In the genomic region with DNA sequence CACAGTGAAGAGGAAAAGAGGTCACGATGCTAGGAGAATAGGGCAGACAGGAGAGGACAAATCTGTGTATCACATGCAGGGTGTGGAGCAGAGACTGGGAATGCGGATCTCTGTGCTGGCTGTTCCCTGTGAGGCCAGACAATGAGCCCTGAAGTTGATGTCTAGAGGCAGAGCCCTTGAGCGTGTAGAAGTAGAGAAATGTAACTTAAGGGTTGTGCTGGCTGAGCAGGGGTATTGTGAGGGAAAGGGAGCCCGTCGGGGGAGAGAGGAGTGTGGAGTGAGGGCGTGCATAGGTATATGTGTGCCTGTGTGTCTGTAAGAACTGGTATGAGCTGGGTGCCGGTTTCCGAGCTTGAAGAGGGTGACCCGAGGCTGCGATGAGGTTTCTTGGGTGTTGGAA, we compare ENCODE assay signal across 7 mouse cellular contexts. TPM values are rescaled to one million over a fixed set of nuclear protein-coding genes. Genes with fewer than 3 reads are reported as not detected.
DNase-seq lines count a peak whose midpoint lies in the region; ATAC-seq and TF ChIP-seq lines count a peak whose summit lies in the region.

No protein-coding gene starts in this region.

- peak overlapping the region; percentile 70 for H3K9ac ChIP-seq in hindbrain, embryonic 13.5 days

- H3K4me1 ChIP-seq in cortical plate, adult 2 months (ENCODE audit: control insufficient read depth, insufficient read depth, low read length): no peaks in the 10 kb centered on the region
- H3K4me1 ChIP-seq in hindbrain, embryonic 13.5 days (replicated peaks): peaks cover 9% of the 10 kb centered on the region

- no peak for TF ChIP-seq POLR2A in cortical plate, adult 2 months (IDR thresholded peaks at IDR 0.05; ENCODE audit: extremely low read depth, insufficient read depth, low read length)

- DNase-seq in left cerebral cortex, adult 2 months (ENCODE audit: extremely low spot score in 1 of 2, low spot score in 2 of 2): peak; percentile 24 to 43
- no peak for DNase-seq in left cerebral cortex, postnatal 14 days (ENCODE audit: low spot score in 2 of 2)
- peak; percentile 53 for DNase-seq in NIH3T3 (ENCODE audit: low read depth)
- no peak for DNase-seq in thymus, adult 18-20 months

- H3K9me3 ChIP-seq in hindbrain, embryonic 13.5 days: no peaks in the 10 kb centered on the region

- ATAC-seq in hindbrain, embryonic 13.5 days (ENCODE audit: low FRiP score): peak; percentile 57
- ATAC-seq in megakaryocyte progenitor cell, adult 5-6 weeks (replicated peaks; ENCODE audit: poor library complexity): peak; percentile 5; the same call in 1 of the 2 replicates

- intact Hi-C loops in left cerebral cortex, adult 2 months (cut with DNase I): loop anchor here (1.0 to 5.0 kb wide), 2 partner anchors 38 to 200 kb away; no protein-coding TSS in a partner anchor
- intact Hi-C loops in left cerebral cortex, postnatal 14 days (cut with DNase I): loop anchor here (1.0 to 2.0 kb wide), 2 partner anchors 36 to 38 kb away; no protein-coding TSS in a partner anchor

- H3K27me3 ChIP-seq in hindbrain, embryonic 13.5 days: no peaks in the 10 kb centered on the region

- TF ChIP-seq CTCF in left cerebral cortex, adult 2 months (IDR thresholded peaks at IDR 0.05): no peak
- TF ChIP-seq CTCF in cortical plate, adult 2 months (IDR thresholded peaks at IDR 0.05; ENCODE audit: extremely low read depth, insufficient read depth, low read length): no peak

- H3K4me3 ChIP-seq in left cerebral cortex, adult 2 months: peak overlapping the region; percentile 51
- peak overlapping the region; percentile 45 for H3K4me3 ChIP-seq in cortical plate, adult 2 months (ENCODE audit: insufficient read depth, low read length)
- H3K4me3 ChIP-seq in hindbrain, embryonic 13.5 days: peak overlapping the region; percentile 45

- H3K27ac ChIP-seq in left cerebral cortex, adult 2 months: peak overlapping the region; percentile 63; the same call in 1 of the 2 replicates
- peak overlapping the region; percentile 1; the same call in 1 of the 2 replicates for H3K27ac ChIP-seq in cortical plate, adult 2 months (ENCODE audit: insufficient read depth, low read length)
- H3K27ac ChIP-seq in hindbrain, embryonic 13.5 days: peak overlapping the region; percentile 88

- no peaks in the 10 kb centered on the region for H3K36me3 ChIP-seq in hindbrain, embryonic 13.5 days

- 14% methylated on average over 10 of the region's 10 CpGs for WGBS in hindbrain, embryonic 13.5 days

- peak overlapping the region; percentile 55 for H3K4me2 ChIP-seq in hindbrain, embryonic 13.5 days

RNA-seq across cellular contexts. Expression of a gene that starts 13.5 kb away (rescaled TPM):
- not detected for total RNA-seq in left cerebral cortex, adult 2 months (2021)
- not detected for total RNA-seq in left cerebral cortex, postnatal 14 days (2021)
- polyA plus RNA-seq in cortical plate, adult 2 months (2012; rRNA removed): 0.04 and 0.19 TPM in 2 replicates
- polyA plus RNA-seq in hindbrain, embryonic 13.5 days (2015; fragmentation: Nextera tagmentation; extraction: Ambion mirVana): not detected in 2 replicates
- 0.07 and 0.96 TPM in 2 replicates for total RNA-seq in megakaryocyte progenitor cell, adult 5-6 weeks (2015)
- 0.37 and 0.51 TPM in 2 replicates for total RNA-seq in megakaryocyte progenitor cell, adult 5-6 weeks (2017)

RNA-seq across cellular contexts. Expression of a gene that starts 23.6 kb away (rescaled TPM):
- total RNA-seq in left cerebral cortex, adult 2 months (2021): not detected
- total RNA-seq in left cerebral cortex, postnatal 14 days (2021): not detected
- polyA plus RNA-seq in cortical plate, adult 2 months (2012; rRNA removed): not detected in 2 replicates
- not detected in 2 replicates for polyA plus RNA-seq in hindbrain, embryonic 13.5 days (2015; fragmentation: Nextera tagmentation; extraction: Ambion mirVana)
- not detected in 2 replicates for total RNA-seq in megakaryocyte progenitor cell, adult 5-6 weeks (2015)
- not detected in 2 replicates for total RNA-seq in megakaryocyte progenitor cell, adult 5-6 weeks (2017)

RNA-seq across cellular contexts. Expression of a gene that starts 23.6 kb away (rescaled TPM):
- not detected for total RNA-seq in left cerebral cortex, adult 2 months (2021)
- total RNA-seq in left cerebral cortex, postnatal 14 days (2021): not detected
- polyA plus RNA-seq in cortical plate, adult 2 months (2012; rRNA removed): not detected in 2 replicates
- polyA plus RNA-seq in hindbrain, embryonic 13.5 days (2015; fragmentation: Nextera tagmentation; extraction: Ambion mirVana): 0.08 TPM in 1 of 2 replicates, not detected in the other
- 0.32 and 1.4 TPM in 2 replicates for total RNA-seq in megakaryocyte progenitor cell, adult 5-6 weeks (2015)
- not detected in 2 replicates for total RNA-seq in megakaryocyte progenitor cell, adult 5-6 weeks (2017)

Comparison
In these comparisons a context has a peak if more than half of its experiments do, and no peak if none do; other contexts are left out.
1. DNase-seq: peak in left cerebral cortex, adult 2 months (2 of 2) and NIH3T3 (single experiment); none in left cerebral cortex, postnatal 14 days (0 of 2) and thymus, adult 18-20 months (0 of 2).
2. H3K27ac ChIP-seq: peak in every context shown above with its lines; median percentile 88 in hindbrain, embryonic 13.5 days; 63 in left cerebral cortex, adult 2 months; 1 in cortical plate, adult 2 months.
3. Peak in every context shown above with its lines, with median percentiles within 50 percentile points of each other: H3K4me3 ChIP-seq.